Mouse (Mus musculus) kidney, adult 8-10 months (tissue): Measurements from ENCODE around the gene Rhobtb3.
"Not testable (repeated sequence)": the region's sequence is repeated elsewhere in the genome, so short reads cannot be mapped to it uniquely, and the experiment has no call there.

Experiments
- DNase-seq, 2 experiments: peaks; one replicate each; pipeline ENCODE4 v3.0.0; 2022

Gene Rhobtb3

DNA sequence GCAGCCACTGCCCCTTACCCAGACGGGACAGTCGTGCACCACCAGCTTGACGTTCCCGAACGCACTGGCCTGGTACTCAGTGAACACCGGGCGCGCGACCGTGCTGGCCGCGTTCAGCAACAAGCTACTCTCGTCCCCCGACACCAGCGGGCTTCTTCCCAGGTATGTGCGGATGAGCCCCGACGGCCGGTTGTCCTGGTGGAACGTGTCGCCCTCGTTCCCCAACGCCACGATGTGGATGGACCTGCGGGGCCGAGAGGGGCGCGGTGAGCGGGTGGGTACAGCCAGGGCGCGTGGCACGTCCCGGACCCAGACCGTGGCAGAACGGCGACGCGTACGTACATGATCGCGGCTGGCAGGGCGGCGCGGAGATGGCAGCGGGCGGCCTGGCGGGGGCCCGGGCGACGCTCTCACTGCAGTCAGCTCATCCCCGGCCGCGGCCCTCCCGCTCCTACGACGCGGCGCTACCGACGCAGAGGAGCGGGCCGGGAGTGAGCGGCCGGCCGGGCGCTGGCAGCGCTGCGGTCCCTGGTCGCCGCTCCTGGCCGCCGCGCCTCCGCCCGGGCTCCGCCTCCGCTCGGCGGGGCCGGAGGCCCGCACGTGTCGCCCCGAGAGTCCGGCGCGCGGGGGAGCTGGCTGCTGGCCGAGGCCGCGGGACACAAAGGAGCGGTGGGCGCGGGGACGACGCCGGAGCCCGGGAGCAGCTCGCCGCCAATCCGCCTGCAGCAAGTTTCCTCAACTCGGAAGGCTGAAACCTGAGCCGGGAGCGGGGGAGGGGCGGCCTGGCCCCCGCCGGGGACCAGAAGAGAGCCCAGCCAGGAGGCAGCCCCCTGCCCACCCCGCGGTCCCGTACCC lies at the start of gene Rhobtb3:
Gene Rhobtb3 (minus strand): TSS at position 737 of the 855 bp plus-strand sequence.
- DNase-seq: peak; percentile 38 to 59

GRCm38 (mm10) chr13:75992169-75993028 lies 48.7 kb upstream of the Rhobtb3 start:
- peak; percentile 21 to 51 for DNase-seq

- no peak for DNase-seq
These were observed 44.4 kb upstream of the Rhobtb3 start for GRCm38 (mm10) chr13:75988096-75988495.

DNA sequence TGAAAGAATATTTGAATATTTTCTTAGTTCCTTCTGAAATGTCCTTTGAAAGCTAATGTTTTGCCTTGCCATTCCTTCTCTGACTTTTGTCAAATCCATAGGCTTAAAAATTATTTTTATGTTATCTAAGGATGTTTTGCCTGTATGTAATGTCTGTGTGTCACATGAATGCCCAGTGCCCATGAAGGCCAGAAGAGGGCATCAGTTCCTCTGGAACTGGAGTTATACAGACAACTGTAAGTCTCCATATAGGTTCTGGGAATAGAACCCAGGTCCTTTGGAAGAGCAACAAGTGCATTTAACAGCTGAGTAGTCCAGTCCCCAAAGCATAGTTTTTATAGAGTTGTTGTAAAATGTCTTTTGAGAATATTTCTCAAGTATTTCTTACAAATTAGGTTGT lies 38.2 kb upstream of the Rhobtb3 start:
- peak; percentile 7 to 32 for DNase-seq

DNA sequence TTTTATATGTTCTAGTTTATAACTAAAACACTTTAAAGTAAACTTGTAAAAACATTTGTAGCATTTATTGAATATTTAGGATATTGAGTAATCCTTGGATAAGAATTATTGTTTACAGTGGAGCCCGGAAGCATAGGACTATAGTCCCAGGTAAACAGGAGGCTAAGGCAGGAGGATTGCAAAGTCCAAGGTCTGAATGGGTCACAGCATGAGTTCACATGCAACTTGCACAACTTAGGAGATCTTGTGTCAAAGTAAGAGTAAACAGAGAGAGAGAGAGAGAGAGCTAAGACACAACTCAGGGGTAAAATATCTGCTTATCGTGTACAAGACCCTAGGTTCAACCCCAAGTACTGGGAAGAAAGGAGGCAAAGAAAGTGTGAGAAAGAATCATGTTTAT lies 32.9 kb upstream of the Rhobtb3 start:
- no peak for DNase-seq

DNA sequence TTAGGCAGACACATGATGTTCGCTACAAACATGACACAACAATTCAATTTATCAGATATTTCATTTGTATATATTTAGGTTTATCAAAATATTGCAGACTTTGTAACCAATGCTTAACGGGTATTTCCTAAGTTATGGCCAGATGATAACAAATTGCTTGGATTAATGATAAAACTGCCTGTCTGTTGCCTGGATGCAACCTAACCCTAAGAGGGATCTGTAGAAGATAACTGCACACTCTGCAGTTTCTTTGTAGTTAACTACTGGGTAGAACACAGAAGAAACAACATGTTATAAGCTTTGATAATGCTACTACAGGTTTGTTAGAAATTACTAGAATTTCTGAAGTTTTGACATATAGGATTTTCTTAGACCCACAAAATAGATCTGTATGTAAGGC lies 32.5 kb upstream of the Rhobtb3 start:
- DNase-seq: no peak

GRCm38 (mm10) chr13:75975629-75976028 lies 31.9 kb upstream of the Rhobtb3 start:
- DNase-seq: no peak

GRCm38 (mm10) chr13:75974481-75974880 lies 30.8 kb upstream of the Rhobtb3 start:
- no peak for DNase-seq

DNA sequence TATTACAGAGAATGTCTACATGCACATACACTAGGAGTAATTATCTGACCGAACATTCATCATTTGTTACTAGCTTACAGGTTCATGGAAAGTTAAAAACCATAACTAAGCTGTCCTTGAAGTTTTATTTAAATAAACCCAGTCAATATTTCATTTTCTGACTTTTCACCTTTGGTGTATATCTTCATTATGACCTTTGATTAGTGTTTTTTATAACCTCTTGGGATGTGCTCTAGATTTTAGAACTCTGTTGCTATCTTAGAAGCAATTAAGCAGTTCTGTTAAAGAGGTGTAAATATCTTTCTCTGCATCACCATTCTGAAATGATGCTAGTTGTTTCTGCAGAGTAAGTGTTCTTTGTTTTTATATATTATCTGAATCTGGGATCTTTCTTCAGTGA lies 23.1 kb upstream of the Rhobtb3 start, which contains the start of gene Spata9:
Gene Spata9 (plus strand): TSS at position 301 of the 400 bp plus-strand sequence.
- DNase-seq: no peak

DNA sequence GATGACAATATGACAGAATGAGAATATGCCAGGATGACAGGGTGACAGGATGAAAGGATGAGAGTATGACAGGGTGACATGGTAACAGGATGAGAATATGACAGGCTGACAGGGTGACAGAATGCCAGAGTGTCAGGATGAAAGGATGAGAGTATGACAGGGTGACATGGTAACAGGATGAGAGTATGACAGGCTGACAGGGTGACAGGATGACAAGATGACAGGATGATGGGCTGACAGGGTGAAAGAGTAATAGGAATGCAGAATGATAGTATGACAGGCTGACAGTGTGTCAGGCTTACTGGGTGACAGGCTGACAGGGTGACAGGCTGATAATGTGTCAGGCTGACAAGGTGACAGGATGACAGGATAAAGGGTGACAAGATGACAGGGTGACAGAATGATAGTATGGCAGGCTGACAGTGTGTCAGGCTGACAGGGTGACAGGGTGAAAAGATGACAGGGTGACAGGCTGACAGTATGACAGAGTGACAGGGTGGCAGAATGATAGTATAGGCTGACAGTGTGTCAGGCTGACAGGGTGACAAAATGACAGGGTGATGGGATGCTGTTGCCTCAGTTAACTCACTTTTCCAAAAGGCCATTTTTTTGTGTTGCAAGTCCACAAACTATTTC lies 11.8 kb upstream of the Rhobtb3 start:
- no peak for DNase-seq

DNA sequence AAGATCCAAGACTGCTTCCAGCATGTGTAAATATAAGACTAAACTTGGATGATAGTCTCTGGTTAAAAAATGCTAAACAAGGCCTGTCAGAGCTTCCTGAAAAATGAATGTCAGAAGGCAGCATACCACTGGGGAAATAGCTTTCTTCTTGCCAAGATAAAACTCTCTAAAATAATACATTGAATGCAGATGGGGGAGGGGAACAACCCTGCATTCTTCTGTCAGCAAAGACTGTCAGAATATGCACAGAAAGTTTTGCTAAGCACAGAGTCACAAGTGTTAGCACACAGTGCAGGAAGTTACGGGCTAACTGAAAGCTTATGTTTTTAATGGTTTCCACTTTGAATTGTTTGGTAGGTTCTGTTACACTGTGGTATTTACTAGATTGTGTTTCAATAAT lies 6.6 kb upstream of the Rhobtb3 start:
- DNase-seq: no peak

DNA sequence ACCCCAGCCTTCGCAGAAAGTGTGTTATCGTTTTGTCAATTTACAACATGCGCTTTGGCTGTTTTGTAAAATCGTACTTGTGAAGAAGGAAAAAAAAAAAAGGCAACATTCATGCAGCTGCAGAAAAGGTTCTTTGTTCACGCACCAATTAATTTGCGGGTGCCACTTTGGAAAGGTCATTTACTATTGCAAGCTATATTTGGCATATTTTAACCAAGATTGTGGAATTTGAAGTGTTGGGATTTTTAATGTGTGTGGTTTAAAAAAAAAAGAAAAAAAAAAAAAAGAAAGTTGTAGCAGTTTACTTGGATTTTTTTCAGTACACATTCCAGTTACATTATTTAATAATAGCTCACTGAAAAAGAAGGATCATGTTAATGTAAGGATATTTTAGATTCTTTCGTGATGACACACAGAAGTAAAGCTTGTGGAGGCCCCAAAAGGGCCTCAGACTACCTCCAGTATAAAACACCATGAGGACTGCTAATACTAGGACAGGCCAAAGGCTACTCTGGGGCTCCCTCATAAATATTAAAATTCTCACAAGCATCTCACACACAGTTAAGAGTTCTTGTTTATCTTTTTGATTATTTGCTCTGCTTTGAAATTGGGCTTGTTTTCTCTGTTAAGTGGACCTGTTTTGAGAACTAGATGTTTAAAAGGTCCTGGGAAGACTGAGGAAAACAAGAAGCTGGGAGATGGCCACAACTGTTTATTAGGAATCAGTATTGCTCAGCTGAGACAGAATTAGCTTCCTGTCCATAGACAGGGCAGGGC lies 507 bp upstream of the Rhobtb3 start:
- DNase-seq: no peak

- no peak for DNase-seq
These were observed 994 bp downstream of the Rhobtb3 start for GRCm38 (mm10) chr13:75942731-75943130.

- DNase-seq: no peak
These were observed 2.0 kb downstream of the Rhobtb3 start for GRCm38 (mm10) chr13:75941518-75942295.

- no peak for DNase-seq
These were observed 2.8 kb downstream of the Rhobtb3 start for GRCm38 (mm10) chr13:75940791-75941517.

GRCm38 (mm10) chr13:75938866-75939265 lies 4.9 kb downstream of the Rhobtb3 start:
- no peak for DNase-seq

GRCm38 (mm10) chr13:75933287-75933686 lies 10.4 kb downstream of the Rhobtb3 start:
- DNase-seq: no peak

DNA sequence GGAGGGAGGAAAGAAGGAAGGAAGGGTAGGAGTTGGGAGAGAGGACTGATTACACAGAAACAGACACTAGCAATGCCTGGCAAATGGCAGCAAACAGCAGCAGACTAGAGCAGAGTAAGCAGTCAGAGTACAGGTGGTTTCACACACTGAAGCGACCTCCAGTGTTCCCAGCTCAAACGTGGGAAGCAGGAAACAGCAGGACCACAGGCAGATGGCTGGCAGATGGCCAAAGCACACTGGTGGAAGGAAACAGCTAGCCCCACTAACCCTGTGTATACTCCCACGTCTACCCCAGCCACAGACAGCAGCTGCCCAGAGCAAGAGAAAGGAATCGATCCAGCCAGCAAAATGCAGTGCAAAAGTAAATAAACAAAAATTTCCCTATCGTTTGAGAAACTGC lies 12.7 kb downstream of the Rhobtb3 start:
- DNase-seq: peak; percentile 5 to 11

- DNase-seq: no peak
These were observed 13.1 kb downstream of the Rhobtb3 start for GRCm38 (mm10) chr13:75930660-75931059.

DNA sequence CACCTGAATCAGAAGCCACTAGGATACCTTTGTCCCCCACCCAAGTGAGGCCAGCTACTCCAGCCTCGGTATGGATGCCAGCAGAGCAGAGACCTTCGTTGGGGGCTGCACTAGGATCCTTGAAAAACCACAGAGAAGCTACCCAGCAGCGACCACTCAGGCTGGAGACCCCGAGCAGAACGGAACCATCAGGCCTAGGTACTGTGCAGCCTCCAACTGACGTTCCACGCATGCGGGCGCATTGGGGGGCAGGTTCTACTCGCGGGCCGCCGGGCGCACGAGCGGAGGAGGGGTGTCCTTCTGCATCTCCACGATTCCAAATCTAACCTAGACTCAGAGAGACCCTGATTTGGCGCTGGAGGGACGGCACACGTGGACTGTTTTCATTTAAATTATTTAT lies 13.7 kb downstream of the Rhobtb3 start:
- DNase-seq: no peak

GRCm38 (mm10) chr13:75929071-75929470 lies 14.7 kb downstream of the Rhobtb3 start:
- DNase-seq: not testable (repeated sequence)
